Mouse (Mus musculus): ENCODE data around the gene Prkch. TPM values are rescaled to one million over a fixed set of nuclear protein-coding genes. Genes with fewer than 3 reads are reported as not detected.

Prkch gene
- polyA plus RNA-seq, 1 experiment = 7.7 TPM

DNA sequence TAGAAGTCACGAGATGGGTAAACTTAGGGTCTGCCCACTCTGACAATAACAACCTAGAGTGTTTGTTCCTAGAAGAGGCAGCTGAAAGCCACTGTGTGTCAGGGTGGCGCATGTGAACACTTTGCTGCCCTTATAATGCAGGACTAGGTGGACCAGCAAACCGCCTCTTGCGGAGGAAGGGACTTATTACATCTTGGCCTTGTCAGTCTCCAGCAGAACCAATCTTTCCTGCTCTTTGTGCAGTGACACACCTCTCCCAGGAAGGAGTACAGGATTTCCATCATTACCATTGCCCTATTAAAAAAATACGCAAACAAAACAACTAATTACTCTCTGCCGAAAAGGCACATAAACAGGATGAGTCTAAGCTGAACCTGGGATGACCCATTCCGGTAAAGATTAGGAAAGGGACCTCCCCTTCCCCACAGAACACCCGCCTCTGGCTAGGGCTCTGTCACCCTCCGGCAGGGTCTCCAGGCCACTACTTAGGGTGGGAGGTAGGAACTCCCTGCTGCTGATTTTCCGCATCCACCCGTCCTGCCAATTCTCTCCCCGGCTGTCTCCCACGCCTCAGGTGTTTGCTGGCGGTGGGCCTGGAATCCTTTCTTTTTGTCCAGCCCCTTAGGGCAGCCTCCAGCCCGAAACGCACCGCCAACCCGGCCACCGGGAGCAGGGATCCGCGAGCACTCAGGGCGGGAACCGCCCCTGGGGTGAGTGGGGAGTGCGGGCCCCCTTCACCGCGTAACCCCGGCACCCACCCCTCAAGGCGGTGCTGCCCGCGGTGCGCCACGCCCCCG is 585 bp upstream of the Prkch start:
- TF ChIP-seq POLR2A (IDR thresholded peaks at IDR 0.05; ENCODE audit: borderline replicate concordance, extremely low read depth, insufficient read depth, insufficient read length, poor library complexity, severe bottlenecking) (no peak), CTCF (IDR thresholded peaks at IDR 0.05; ENCODE audit: borderline replicate concordance, extremely low read depth, insufficient read depth, insufficient read length) (peak; percentile 51)
- peak; percentile 63 for DNase-seq (ENCODE audit: low read depth)

- TF ChIP-seq CTCF (IDR thresholded peaks at IDR 0.05; ENCODE audit: borderline replicate concordance, extremely low read depth, insufficient read depth, insufficient read length) (no peak), POLR2A (IDR thresholded peaks at IDR 0.05; ENCODE audit: borderline replicate concordance, extremely low read depth, insufficient read depth, insufficient read length, poor library complexity, severe bottlenecking) (no peak)
- DNase-seq (ENCODE audit: low read depth) = no peak
Observed at GRCm38 (mm10) chr12:73585241-73585801, 725 bp downstream of the Prkch start.

- no peak for TF ChIP-seq CTCF (IDR thresholded peaks at IDR 0.05; ENCODE audit: borderline replicate concordance, extremely low read depth, insufficient read depth, insufficient read length)
- no peak for TF ChIP-seq POLR2A (IDR thresholded peaks at IDR 0.05; ENCODE audit: borderline replicate concordance, extremely low read depth, insufficient read depth, insufficient read length, poor library complexity, severe bottlenecking)
- DNase-seq (ENCODE audit: low read depth) = peak; percentile 26
Observed at GRCm38 (mm10) chr12:73585850-73586249, 1.3 kb downstream of the Prkch start.

DNA sequence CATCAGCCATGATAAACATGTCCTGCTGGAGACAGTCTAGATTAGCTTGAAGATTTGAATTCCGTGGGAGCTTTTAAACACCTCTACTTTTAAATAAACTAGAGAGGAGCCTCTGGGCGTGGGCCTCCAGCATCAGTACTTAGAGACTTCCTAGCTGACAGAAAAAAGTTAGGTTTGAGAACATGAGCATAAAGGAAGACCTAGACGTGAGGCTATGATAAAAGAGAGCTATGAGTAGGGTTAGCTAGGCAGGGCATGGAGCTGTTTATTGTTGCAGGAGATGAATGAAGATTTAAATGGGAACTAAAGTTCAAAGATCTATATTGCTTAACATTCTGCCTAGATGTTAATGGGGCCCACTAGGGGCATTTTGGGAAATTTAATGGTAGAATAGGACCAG is 2.7 kb downstream of the Prkch start:
- no peak for DNase-seq (ENCODE audit: low read depth)
- no peak for TF ChIP-seq CTCF (IDR thresholded peaks at IDR 0.05; ENCODE audit: borderline replicate concordance, extremely low read depth, insufficient read depth, insufficient read length)
- TF ChIP-seq POLR2A (IDR thresholded peaks at IDR 0.05; ENCODE audit: borderline replicate concordance, extremely low read depth, insufficient read depth, insufficient read length, poor library complexity, severe bottlenecking) = no peak

DNA sequence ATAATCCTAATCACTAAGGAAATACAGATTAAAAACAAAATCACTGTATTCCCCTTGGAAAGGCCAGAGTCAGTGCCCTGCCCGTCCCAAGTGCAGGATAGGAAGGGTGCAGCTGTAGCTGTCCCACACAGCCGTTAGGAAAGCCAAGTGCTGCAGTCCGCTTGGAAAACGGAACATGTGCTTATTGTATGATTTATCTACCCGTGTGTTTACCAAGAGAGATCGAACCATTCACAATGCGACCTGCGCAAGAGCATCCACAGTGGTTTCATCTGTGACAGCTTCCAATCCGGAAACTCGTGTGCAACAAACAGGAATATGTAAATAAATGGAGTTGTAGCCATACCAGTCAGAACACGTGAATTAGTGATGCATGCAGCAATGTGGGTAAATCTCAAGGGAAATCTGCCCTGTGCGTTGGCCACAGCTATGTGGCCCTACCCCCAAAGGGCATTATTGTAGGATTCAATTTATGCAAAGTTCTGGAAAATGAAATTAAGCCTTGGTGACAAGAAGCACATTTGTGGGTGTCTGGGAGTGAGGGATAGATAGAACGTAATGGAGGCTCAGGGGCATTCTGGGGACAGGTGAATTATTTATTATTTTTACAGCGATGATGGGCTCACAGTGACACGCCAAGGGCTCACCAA is 6.2 kb downstream of the Prkch start:
- TF ChIP-seq POLR2A (IDR thresholded peaks at IDR 0.05; ENCODE audit: borderline replicate concordance, extremely low read depth, insufficient read depth, insufficient read length, poor library complexity, severe bottlenecking) (no peak), CTCF (IDR thresholded peaks at IDR 0.05; ENCODE audit: borderline replicate concordance, extremely low read depth, insufficient read depth, insufficient read length) (no peak)
- DNase-seq (ENCODE audit: low read depth) = no peak

DNA sequence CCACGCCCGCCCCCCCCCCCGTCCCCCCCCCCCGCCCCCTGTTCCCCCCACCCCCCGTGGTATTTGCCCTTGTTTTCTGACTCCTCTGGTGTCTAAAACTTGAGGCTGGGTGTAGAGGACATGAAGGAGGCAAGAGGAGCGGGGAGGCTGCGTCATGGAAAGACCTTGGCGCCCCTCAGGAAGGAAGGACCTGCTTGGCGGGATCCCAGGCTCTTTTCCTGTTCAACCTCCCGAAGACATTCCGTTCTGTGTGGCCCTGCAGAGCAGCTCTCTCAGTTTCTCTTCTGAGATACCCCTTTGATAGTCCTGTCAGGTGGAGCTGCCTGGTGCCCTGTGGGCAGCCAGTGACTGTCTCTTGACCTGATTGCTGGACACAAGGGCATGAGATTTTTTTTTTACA is 7.0 kb downstream of the Prkch start:
- DNase-seq (ENCODE audit: low read depth) = no peak
- TF ChIP-seq CTCF (IDR thresholded peaks at IDR 0.05; ENCODE audit: borderline replicate concordance, extremely low read depth, insufficient read depth, insufficient read length) (no peak), POLR2A (IDR thresholded peaks at IDR 0.05; ENCODE audit: borderline replicate concordance, extremely low read depth, insufficient read depth, insufficient read length, poor library complexity, severe bottlenecking) (no peak)

DNA sequence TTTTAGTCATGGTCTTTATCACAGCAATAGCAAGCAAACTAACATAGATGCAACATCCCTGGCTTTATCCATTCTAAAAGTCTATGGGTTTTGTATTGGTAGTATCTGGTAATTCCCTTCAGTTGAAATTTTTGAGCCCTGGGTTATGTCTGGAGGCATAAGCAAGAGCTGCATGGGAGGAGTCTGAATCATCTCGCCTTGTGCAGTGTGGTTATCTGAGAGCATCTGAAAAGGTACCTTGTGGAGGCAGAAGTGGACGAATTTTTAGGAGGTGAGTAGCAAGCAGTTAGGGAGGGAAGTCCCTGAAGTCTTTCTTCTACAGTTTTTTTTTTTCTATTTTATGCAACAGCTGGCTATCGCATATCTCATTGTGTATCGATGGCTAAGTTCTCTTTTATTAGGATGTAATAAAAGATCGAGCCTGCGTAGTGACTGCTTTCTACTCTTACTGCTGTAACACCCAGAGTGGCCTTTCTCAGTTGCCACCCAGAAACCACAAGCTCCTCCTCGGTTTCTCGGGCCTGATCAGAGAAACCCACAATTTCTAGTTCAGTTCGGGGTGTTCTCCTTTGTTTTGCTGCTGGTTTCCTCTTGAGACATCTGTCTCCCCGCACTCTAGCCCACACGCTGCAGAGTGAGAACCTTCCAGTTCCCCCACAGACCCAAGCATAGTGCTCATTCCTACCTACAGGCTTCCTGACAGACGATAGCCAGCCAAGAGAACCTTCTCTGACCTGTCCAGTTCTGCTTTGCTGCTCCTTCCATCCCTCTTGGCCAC is 8.6 kb downstream of the Prkch start:
- DNase-seq (ENCODE audit: low read depth) = no peak
- no peak for TF ChIP-seq CTCF (IDR thresholded peaks at IDR 0.05; ENCODE audit: borderline replicate concordance, extremely low read depth, insufficient read depth, insufficient read length)
- no peak for TF ChIP-seq POLR2A (IDR thresholded peaks at IDR 0.05; ENCODE audit: borderline replicate concordance, extremely low read depth, insufficient read depth, insufficient read length, poor library complexity, severe bottlenecking)

DNA sequence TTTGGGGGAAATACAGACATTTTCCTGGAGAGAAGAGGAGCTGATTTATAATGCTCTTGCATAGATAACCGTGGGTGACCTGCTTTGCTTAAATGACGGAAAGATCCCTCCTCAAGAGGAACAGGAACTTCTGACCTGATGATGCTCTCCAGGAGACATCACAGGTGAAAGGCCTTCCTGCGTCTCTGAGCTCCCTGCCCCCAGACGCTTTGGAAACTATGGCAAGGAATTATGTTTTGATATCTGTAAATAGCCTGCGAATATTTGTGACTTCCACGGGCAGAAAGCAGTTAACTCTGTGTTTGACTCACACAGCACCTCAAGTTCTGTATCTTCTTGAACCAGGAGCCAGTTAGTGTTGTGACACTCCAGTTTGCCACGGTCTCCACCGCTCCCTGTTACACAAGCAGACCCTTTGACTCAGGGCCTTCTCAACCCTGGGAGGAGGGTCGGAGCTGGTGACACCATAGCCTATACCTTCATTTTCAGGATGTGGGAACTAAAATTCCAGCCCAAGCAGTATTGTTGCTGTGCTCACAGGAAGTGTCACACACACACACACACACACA is 9.7 kb downstream of the Prkch start:
- TF ChIP-seq CTCF (IDR thresholded peaks at IDR 0.05; ENCODE audit: borderline replicate concordance, extremely low read depth, insufficient read depth, insufficient read length) = no peak
- TF ChIP-seq POLR2A (IDR thresholded peaks at IDR 0.05; ENCODE audit: borderline replicate concordance, extremely low read depth, insufficient read depth, insufficient read length, poor library complexity, severe bottlenecking) = no peak
- DNase-seq (ENCODE audit: low read depth) = no peak

DNA sequence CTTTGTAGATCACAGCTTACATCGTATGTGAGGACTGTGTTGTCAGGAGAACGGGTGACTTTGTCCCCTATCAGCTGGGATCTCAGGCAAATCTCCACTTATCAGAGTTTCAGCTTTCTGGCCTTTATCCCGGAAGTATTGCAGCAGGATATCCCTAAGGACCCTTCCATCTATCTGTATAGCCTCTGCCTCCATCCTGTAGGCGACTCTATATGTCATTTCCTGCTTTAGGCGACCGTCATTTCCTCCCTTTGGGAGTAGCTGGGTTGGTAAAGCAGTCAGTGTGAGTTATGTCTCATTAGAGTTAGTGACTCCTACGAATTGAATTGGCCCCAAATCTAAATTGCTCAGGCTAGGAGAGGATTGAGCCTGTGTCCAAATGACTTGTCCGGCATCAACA is 10.6 kb downstream of the Prkch start:
- TF ChIP-seq CTCF (IDR thresholded peaks at IDR 0.05; ENCODE audit: borderline replicate concordance, extremely low read depth, insufficient read depth, insufficient read length) (no peak), POLR2A (IDR thresholded peaks at IDR 0.05; ENCODE audit: borderline replicate concordance, extremely low read depth, insufficient read depth, insufficient read length, poor library complexity, severe bottlenecking) (no peak)
- no peak for DNase-seq (ENCODE audit: low read depth)

- no peak for DNase-seq (ENCODE audit: low read depth)
- TF ChIP-seq POLR2A (IDR thresholded peaks at IDR 0.05; ENCODE audit: borderline replicate concordance, extremely low read depth, insufficient read depth, insufficient read length, poor library complexity, severe bottlenecking) = no peak
- TF ChIP-seq CTCF (IDR thresholded peaks at IDR 0.05; ENCODE audit: borderline replicate concordance, extremely low read depth, insufficient read depth, insufficient read length) = no peak
Observed at GRCm38 (mm10) chr12:73598241-73598640, 13.6 kb downstream of the Prkch start.

DNA sequence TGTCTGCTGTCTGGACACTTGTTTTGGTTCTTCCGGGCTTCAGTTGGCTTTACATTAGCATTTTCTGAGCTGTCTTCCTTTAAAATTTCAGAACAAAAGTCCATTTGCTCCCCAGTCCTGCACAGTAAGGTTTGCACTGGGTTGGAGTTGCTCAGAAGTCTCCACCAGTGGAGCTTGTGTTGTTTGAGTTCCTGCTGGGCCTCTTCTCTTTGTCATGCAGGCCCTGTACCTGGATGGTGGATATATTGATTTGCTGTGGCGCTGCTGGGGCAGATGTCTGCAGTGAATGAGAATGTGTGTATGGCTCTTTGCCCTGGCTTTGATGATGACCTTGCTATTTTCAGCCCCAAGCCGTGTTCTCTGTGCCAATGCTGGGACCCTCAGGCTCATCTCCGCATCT is 15.9 kb downstream of the Prkch start:
- no peak for DNase-seq (ENCODE audit: low read depth)

More for the DNA sequence above, 15.9 kb downstream of the Prkch start:
- TF ChIP-seq CTCF (IDR thresholded peaks at IDR 0.05; ENCODE audit: borderline replicate concordance, extremely low read depth, insufficient read depth, insufficient read length) (no peak), POLR2A (IDR thresholded peaks at IDR 0.05; ENCODE audit: borderline replicate concordance, extremely low read depth, insufficient read depth, insufficient read length, poor library complexity, severe bottlenecking) (no peak)

Data from brain, embryonic 14.5 days (tissue).